Mouse (Mus musculus): ENCODE measurements around the gene Apon. TPM values are rescaled to one million over a fixed set of nuclear protein-coding genes. Genes with fewer than 3 reads are reported as not detected.
"Not testable (repeated sequence)": the region's sequence is repeated elsewhere in the genome, so short reads cannot be mapped to it uniquely, and the experiment has no call there.

Gene Apon
- polyA plus RNA-seq, 1 experiment, result 0.05 TPM

GRCm38 (mm10) chr10:128263393-128264310 is 9.8 kb downstream of the Apon start:
- Histone ChIP-seq H3K4me3 (ENCODE audit: control insufficient read depth, low read depth, low read length) (no peak overlapping the region), H3K27me3 (ENCODE audit: control insufficient read depth, insufficient read depth, low read length) (no peaks in the 10 kb centered on the region), H3K27ac (ENCODE audit: control insufficient read depth, insufficient read depth, low read depth, low read length) (no peak overlapping the region), H3K36me3 (ENCODE audit: control insufficient read depth, insufficient read depth, low read length) (no peaks in the 10 kb centered on the region), H3K4me1 (ENCODE audit: control insufficient read depth, insufficient read depth, low read length) (peaks cover 4% of the 10 kb centered on the region)
- TF ChIP-seq CTCF (IDR thresholded peaks at IDR 0.05; ENCODE audit: control insufficient read depth, insufficient read depth, insufficient replicate concordance, low read depth, low read length) (no peak), POLR2A (IDR thresholded peaks at IDR 0.05; ENCODE audit: control insufficient read depth, low read depth, low read length) (no peak)

DNA sequence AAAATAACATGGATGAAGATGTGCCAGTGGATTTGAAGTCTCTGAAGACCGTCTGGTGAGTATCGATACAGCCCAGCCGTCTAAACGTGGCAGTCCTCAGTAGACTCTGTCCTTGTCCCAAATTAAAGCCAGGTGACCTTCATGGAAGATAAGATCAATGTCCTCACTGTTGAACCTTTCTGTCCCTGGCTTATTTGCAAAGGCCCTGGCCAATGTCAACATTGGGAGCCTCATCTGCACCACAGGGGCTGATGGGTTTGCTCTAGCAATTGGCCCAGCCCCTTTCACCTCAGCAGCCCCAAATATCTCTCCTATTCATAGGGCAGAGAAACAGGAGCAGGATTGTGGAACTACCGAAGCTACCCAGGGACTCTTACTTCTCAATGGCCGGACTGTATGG is 14.5 kb downstream of the Apon start, which contains the start of gene Apof:
Gene Apof, plus strand, starts transcription at position 301 of the 400 bp plus-strand sequence.
- H3K36me3 ChIP-seq (ENCODE audit: control insufficient read depth, insufficient read depth, low read length), result no peaks in the 10 kb centered on the region
- TF ChIP-seq CTCF (IDR thresholded peaks at IDR 0.05; ENCODE audit: control insufficient read depth, insufficient read depth, insufficient replicate concordance, low read depth, low read length) (no peak), POLR2A (IDR thresholded peaks at IDR 0.05; ENCODE audit: control insufficient read depth, low read depth, low read length) (no peak)
- H3K27ac ChIP-seq (ENCODE audit: control insufficient read depth, insufficient read depth, low read depth, low read length), result 0 out of 2 replicates have a peak within 1 kb of the TSS, but pooled peaks have one; percentile 32
- no peaks in the 10 kb centered on the region for H3K27me3 ChIP-seq (ENCODE audit: control insufficient read depth, insufficient read depth, low read length)
- H3K4me1 ChIP-seq (ENCODE audit: control insufficient read depth, insufficient read depth, low read length), result peaks cover 12% of the 10 kb centered on the region
- H3K4me3 ChIP-seq (ENCODE audit: control insufficient read depth, low read depth, low read length), result peak within 1 kb of the TSS; percentile 28

DNA sequence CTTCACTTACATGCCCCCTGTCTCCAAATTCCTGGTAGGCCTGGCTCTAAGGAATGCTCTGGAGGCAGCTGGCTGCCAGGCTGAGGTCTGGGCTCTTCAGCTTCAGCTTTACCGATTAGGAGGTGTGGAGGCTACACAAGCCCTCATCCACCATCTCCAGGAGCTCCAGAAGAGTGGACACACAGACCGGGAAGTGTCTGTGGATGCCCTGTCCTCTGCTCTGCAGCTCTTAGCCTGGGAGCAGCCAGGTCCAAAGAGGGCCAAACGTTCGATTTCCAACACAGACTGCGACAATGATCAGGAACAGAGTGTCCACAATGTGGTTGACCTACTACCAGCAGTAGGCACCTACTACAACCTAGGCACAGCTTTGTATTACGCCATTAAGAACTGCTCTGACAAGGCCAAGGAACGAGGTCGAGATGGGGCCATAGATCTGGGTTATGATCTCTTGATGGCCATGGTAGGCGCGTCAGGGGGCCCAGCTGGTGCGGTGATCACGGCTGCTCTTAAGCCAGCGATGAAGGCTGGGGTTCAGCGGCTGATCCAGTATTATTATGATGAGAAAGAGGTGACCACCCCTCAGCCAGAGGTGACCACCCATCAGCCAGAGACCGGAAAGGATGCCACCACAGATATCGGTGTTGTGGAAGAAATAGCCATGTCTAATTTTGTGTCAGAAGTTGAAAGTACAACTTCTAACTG is 15.5 kb downstream of the Apon start:
- Histone ChIP-seq H3K4me1 (ENCODE audit: control insufficient read depth, insufficient read depth, low read length) (peaks cover 12% of the 10 kb centered on the region), H3K27me3 (ENCODE audit: control insufficient read depth, insufficient read depth, low read length) (no peaks in the 10 kb centered on the region), H3K36me3 (ENCODE audit: control insufficient read depth, insufficient read depth, low read length) (no peaks in the 10 kb centered on the region), H3K4me3 (ENCODE audit: control insufficient read depth, low read depth, low read length) (peak overlapping the region; percentile 28), H3K27ac (ENCODE audit: control insufficient read depth, insufficient read depth, low read depth, low read length) (0 out of 2 replicates have a peak overlapping the region, but pooled peaks have one; percentile 32)
- no peak for TF ChIP-seq CTCF (IDR thresholded peaks at IDR 0.05; ENCODE audit: control insufficient read depth, insufficient read depth, insufficient replicate concordance, low read depth, low read length)

GRCm38 (mm10) chr10:128270287-128270841 is 16.5 kb downstream of the Apon start, which contains the start of gene Stat2:
Stat2 (plus strand) TSS chr10:128270559.
- Histone ChIP-seq H3K4me1 (ENCODE audit: control insufficient read depth, insufficient read depth, low read length) (peaks cover 12% of the 10 kb centered on the region), H3K36me3 (ENCODE audit: control insufficient read depth, insufficient read depth, low read length) (no peaks in the 10 kb centered on the region), H3K27me3 (ENCODE audit: control insufficient read depth, insufficient read depth, low read length) (no peaks in the 10 kb centered on the region), H3K27ac (ENCODE audit: control insufficient read depth, insufficient read depth, low read depth, low read length) (peak within 1 kb of the TSS; percentile 59), H3K4me3 (ENCODE audit: control insufficient read depth, low read depth, low read length) (peak within 1 kb of the TSS; percentile 75)
- TF ChIP-seq CTCF (IDR thresholded peaks at IDR 0.05; ENCODE audit: control insufficient read depth, insufficient read depth, insufficient replicate concordance, low read depth, low read length) (no peak), POLR2A (IDR thresholded peaks at IDR 0.05; ENCODE audit: control insufficient read depth, low read depth, low read length) (peak; percentile 95)

GRCm38 (mm10) chr10:128270866-128271265 is 17.0 kb downstream of the Apon start:
- no peaks in the 10 kb centered on the region for H3K36me3 ChIP-seq (ENCODE audit: control insufficient read depth, insufficient read depth, low read length)
- peaks cover 12% of the 10 kb centered on the region for H3K4me1 ChIP-seq (ENCODE audit: control insufficient read depth, insufficient read depth, low read length)
- H3K4me3 ChIP-seq (ENCODE audit: control insufficient read depth, low read depth, low read length), result peak overlapping the region; percentile 75
- TF ChIP-seq POLR2A (IDR thresholded peaks at IDR 0.05; ENCODE audit: control insufficient read depth, low read depth, low read length) (no peak), CTCF (IDR thresholded peaks at IDR 0.05; ENCODE audit: control insufficient read depth, insufficient read depth, insufficient replicate concordance, low read depth, low read length) (no peak)
- peak overlapping the region; percentile 59 for H3K27ac ChIP-seq (ENCODE audit: control insufficient read depth, insufficient read depth, low read depth, low read length)
- H3K27me3 ChIP-seq (ENCODE audit: control insufficient read depth, insufficient read depth, low read length), result no peaks in the 10 kb centered on the region

GRCm38 (mm10) chr10:128271883-128272282 is 18.0 kb downstream of the Apon start:
- no peak overlapping the region for H3K4me3 ChIP-seq (ENCODE audit: control insufficient read depth, low read depth, low read length)
- no peaks in the 10 kb centered on the region for H3K27me3 ChIP-seq (ENCODE audit: control insufficient read depth, insufficient read depth, low read length)
- H3K36me3 ChIP-seq (ENCODE audit: control insufficient read depth, insufficient read depth, low read length), result no peaks in the 10 kb centered on the region
- H3K27ac ChIP-seq (ENCODE audit: control insufficient read depth, insufficient read depth, low read depth, low read length), result no peak overlapping the region
- TF ChIP-seq POLR2A (IDR thresholded peaks at IDR 0.05; ENCODE audit: control insufficient read depth, low read depth, low read length) (no peak), CTCF (IDR thresholded peaks at IDR 0.05; ENCODE audit: control insufficient read depth, insufficient read depth, insufficient replicate concordance, low read depth, low read length) (no peak)
- H3K4me1 ChIP-seq (ENCODE audit: control insufficient read depth, insufficient read depth, low read length), result peaks cover 12% of the 10 kb centered on the region

GRCm38 (mm10) chr10:128272819-128273439 is 19.0 kb downstream of the Apon start:
- H3K4me3 ChIP-seq (ENCODE audit: control insufficient read depth, low read depth, low read length); H3K27ac ChIP-seq (ENCODE audit: control insufficient read depth, insufficient read depth, low read depth, low read length); H3K36me3 ChIP-seq (ENCODE audit: control insufficient read depth, insufficient read depth, low read length); H3K27me3 ChIP-seq (ENCODE audit: control insufficient read depth, insufficient read depth, low read length): not testable (repeated sequence)
- peaks cover 12% of the 10 kb centered on the region for H3K4me1 ChIP-seq (ENCODE audit: control insufficient read depth, insufficient read depth, low read length)

DNA sequence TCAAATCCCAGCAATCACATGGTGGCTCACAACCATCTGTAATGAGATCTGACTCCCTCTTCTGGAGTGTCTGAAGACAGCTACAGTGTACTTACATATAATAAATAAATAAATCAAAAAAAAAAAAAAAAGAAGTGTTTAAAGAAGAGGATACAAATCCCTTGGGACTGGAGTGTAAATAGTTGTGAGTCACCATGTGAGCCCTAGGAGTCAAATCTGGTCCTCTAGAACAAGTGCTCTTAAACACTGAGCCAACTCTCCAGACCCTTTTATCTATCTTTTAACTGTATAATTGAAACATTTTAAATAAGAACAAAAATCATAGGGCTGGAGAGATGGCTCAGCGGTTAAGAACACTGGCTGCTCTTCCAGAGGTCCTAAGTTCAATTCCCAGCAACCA is 21.5 kb downstream of the Apon start:
- H3K27ac ChIP-seq (ENCODE audit: control insufficient read depth, insufficient read depth, low read depth, low read length); H3K36me3 ChIP-seq (ENCODE audit: control insufficient read depth, insufficient read depth, low read length); H3K4me1 ChIP-seq (ENCODE audit: control insufficient read depth, insufficient read depth, low read length): not testable (repeated sequence)

More for the DNA sequence above, 21.5 kb downstream of the Apon start:
- H3K27me3 ChIP-seq (ENCODE audit: control insufficient read depth, insufficient read depth, low read length); H3K4me3 ChIP-seq (ENCODE audit: control insufficient read depth, low read depth, low read length): not testable (repeated sequence)

Data from testis, adult 2 months (tissue).